Mouse (Mus musculus): ENCODE measurements around the gene Npy. TPM values are rescaled to one million over a fixed set of nuclear protein-coding genes. Genes with fewer than 3 reads are reported as not detected.

Gene Npy
- polyA plus RNA-seq (2012; rRNA removed) = 89.8 and 104 TPM in 2 replicates

GRCm38 (mm10) chr6:49821961-49822870, at the start of gene Npy:
TSS of gene Npy (plus strand) at chr6:49822710.

Data from central nervous system, embryonic 14 days (tissue).